Mouse (Mus musculus) liver, embryonic 14.5 days (tissue): ENCODE results near the gene Slc28a1. TPM values are rescaled to one million over a fixed set of nuclear protein-coding genes. Genes with fewer than 3 reads are reported as not detected.
A peak's percentile ranks its signal among the peaks of the same experiment; 100 is the strongest.

Source experiments
- ATAC-seq: fragments of 200-750 bp; cut with Nextera tagmentation; 2 replicates; pipeline ENCODE4 v1.8.0; 2017; ENCODE audit warnings: moderate number of reproducible peaks, mild to moderate bottlenecking, moderate library complexity; ENCODE audit not compliant: insufficient read depth
- DNase-seq, 3 experiments: peaks; one replicate each; pipeline ENCODE4 v3.0.0-alpha.2; 2012 to 2013; ENCODE audit warnings: low read depth in 3 of 3, low spot score in 3 of 3
- H3K27ac ChIP-seq: fragments of 300-500 bp; sonication (generic); 2 replicates; pipeline ENCODE4 v1.5.1; 2014; ENCODE audit warnings: moderate library complexity, mild to moderate bottlenecking, control low read depth, inconsistent platforms
- H3K27me3 ChIP-seq: fragments of 300-500 bp; sonication (generic); 2 replicates; pipeline ENCODE4 v1.6.1; 2014; ENCODE audit warnings: mild to moderate bottlenecking, low read length, moderate library complexity; ENCODE audit not compliant: control insufficient read depth, insufficient read depth
- H3K36me3 ChIP-seq: fragments of 300-500 bp; sonication (generic); replicated peaks from 2 replicates; pipeline ENCODE4 v1.6.1; 2014; ENCODE audit warnings: low read depth; ENCODE audit not compliant: control insufficient read depth, insufficient read depth
- H3K4me1 ChIP-seq, 2 experiments: fragments of 200-500 bp in 1 of 2; fragments of 300-500 bp in 1 of 2; sonication (generic) in 1 of 2; replicated peaks; 2 replicates each; pipeline ENCODE4 v1.6.1; 2012 to 2014; ENCODE audit warnings: antibody characterized with exemption in 1 of 2, inconsistent platforms in 1 of 2, low read length in 1 of 2; ENCODE audit not compliant: control insufficient read depth in 2 of 2, insufficient read depth in 2 of 2
- H3K4me2 ChIP-seq: fragments of 300-500 bp; sonication (generic); 2 replicates; pipeline ENCODE4 v1.6.1; 2014; ENCODE audit warnings: low read depth, mild to moderate bottlenecking, control low read depth, moderate library complexity
- H3K4me3 ChIP-seq, 2 experiments: fragments of 200-500 bp in 1 of 2; fragments of 300-500 bp in 1 of 2; sonication (generic) in 1 of 2; 2 replicates each; pipeline ENCODE4 v1.5.1; 2012 to 2014; ENCODE audit warnings: low read depth in 2 of 2, low read length in 2 of 2, mild to moderate bottlenecking in 2 of 2, control low read depth in 1 of 2, inconsistent platforms in 1 of 2, moderate library complexity in 1 of 2; ENCODE audit not compliant: insufficient read depth in 1 of 2
- H3K9ac ChIP-seq: fragments of 300-500 bp; sonication (generic); replicated peaks from 2 replicates; pipeline ENCODE4 v1.6.1; 2014; ENCODE audit warnings: mild to moderate bottlenecking, control low read depth, moderate library complexity
- H3K9me3 ChIP-seq: fragments of 300-500 bp; sonication (generic); 2 replicates; pipeline ENCODE4 v1.6.1; 2016; ENCODE audit warnings: low read length, mixed read lengths; ENCODE audit not compliant: control insufficient read depth
- CTCF ChIP-seq: IDR thresholded peaks from 2 replicates; pipeline ENCODE4 v1.5.1; 2016; ENCODE audit warnings: antibody characterized with exemption, low read depth, control low read depth
- EP300 ChIP-seq: IDR thresholded peaks from 2 replicates; pipeline ENCODE4 v1.6.1; 2016; ENCODE audit warnings: antibody characterized with exemption, low read depth
- WGBS: fragments of 180-500 bp; shearing (Covaris S2); extraction: QIAGEN DNeasy Blood & Tissue Kit; methylation state at CpG from one replicate; pipeline ENCODE4 v1.1.7; 2014; ENCODE audit not compliant: insufficient replicate concordance; 5-methylcytosine and 5-hydroxymethylcytosine counted together
- polyA plus RNA-seq, 2 experiments: library from polyadenylated mRNA; depleted of rRNA in 1 of 2; stranded (reverse) in 1 of 2; unstranded in 1 of 2; fragments of >200 nt; fragmentation: Nextera tagmentation in 1 of 2; extraction: Ambion mirVana in 1 of 2; gene quantifications; 2 replicates each; pipeline versions ENCODE4 v1.2.1 to v1.2.3; 2012 to 2014

Slc28a1 gene
- polyA plus RNA-seq, 2 experiments, result 0.50 to 0.54 TPM

DNA sequence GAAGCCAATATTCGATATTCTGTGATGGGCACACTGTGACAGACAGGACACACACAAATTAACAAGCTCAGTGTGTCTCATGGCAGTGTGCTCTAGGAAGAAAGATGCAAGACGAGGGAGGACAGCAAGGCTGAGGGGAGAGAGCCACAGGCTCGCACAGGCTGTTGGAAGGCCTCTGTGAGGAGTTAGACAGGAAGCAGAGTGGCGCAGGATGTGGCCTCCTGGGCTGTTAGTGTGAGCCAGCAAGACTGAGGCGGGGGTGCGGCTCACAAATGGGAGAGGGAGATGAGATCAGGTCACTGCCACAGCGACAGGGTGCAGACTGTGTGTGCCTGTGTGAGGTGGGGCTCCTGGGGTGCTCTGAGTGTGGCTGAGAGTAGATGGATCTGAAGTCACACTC lies 39.3 kb upstream of the Slc28a1 start:
- ATAC-seq, result peak; percentile 35; the same call in 1 of the 2 replicates
- no peak overlapping the region for H3K4me2 ChIP-seq
- H3K4me1 ChIP-seq, result peaks cover 0 to 12% of the 10 kb centered on the region in 2 experiments; a peak in 2 of 4 replicates
- 13% methylated on average over 7 of the region's 7 CpGs for WGBS
- no peak for TF ChIP-seq CTCF
- TF ChIP-seq EP300, result no peak
- DNase-seq, result no peak
- H3K27ac ChIP-seq, result no peak overlapping the region
- no peak overlapping the region for H3K4me3 ChIP-seq
- no peaks in the 10 kb centered on the region for H3K36me3 ChIP-seq
- H3K9ac ChIP-seq, result no peak overlapping the region
- no peaks in the 10 kb centered on the region for H3K27me3 ChIP-seq
- H3K9me3 ChIP-seq, result no peaks in the 10 kb centered on the region

DNA sequence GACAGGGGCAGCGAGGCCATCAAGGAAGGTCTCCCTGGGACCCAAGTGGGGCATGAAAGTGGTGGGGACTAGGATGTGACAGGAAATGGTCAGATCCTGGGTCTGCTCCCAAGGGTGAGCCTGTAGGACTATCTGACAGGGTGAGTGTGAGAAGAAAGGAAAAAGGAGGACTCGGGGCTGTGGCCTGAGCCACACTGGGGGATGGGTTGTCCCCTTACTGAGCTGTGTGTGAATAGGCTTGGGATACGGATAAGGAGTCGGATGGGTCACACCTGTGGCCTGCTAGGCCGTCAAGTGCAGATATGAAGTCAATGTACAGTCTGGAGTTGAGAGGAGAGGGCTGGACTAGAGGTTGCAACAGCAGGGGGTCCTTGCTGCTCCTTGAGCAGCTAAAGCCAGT lies 38.9 kb upstream of the Slc28a1 start:
- Histone ChIP-seq H3K4me3 (no peak overlapping the region), H3K9ac (no peak overlapping the region), H3K36me3 (no peaks in the 10 kb centered on the region), H3K27ac (no peak overlapping the region), H3K4me1 (peaks cover 0 to 12% of the 10 kb centered on the region in 2 experiments; a peak in 2 of 4 replicates), H3K4me2 (no peak overlapping the region), H3K9me3 (no peaks in the 10 kb centered on the region), H3K27me3 (no peaks in the 10 kb centered on the region)
- ATAC-seq (no peak), DNase-seq (no peak)
- no peak for TF ChIP-seq CTCF
- no peak for TF ChIP-seq EP300
- 60% methylated on average over 5 of the region's 5 CpGs for WGBS

DNA sequence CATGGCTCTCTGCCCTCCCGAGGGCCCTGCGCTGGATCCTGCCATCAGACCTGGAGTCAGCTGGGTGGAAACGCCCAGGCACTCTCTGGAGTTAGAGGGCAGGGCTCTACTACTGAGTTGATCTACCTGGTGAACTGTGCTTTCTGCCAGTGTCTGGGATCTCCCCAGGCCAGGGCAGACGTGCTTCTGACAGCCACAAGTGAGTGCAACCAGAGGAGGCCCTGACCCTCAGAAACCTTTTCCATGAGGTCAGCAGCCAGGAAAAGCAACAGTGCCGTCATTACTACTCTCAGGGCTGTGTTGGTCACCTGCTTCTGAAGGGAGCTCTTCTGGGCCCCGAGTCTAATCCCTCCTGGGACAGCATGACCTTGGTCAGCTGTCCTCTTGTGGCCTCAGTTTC lies 37.6 kb upstream of the Slc28a1 start:
- H3K36me3 ChIP-seq, result no peaks in the 10 kb centered on the region
- no peak overlapping the region for H3K4me2 ChIP-seq
- TF ChIP-seq CTCF (no peak), EP300 (no peak)
- no peak overlapping the region for H3K9ac ChIP-seq
- no peak overlapping the region for H3K27ac ChIP-seq
- H3K27me3 ChIP-seq, result no peaks in the 10 kb centered on the region
- DNase-seq (no peak), ATAC-seq (no peak)
- peaks cover 0 to 12% of the 10 kb centered on the region in 2 experiments; a peak in 2 of 4 replicates for H3K4me1 ChIP-seq
- no peak overlapping the region for H3K4me3 ChIP-seq
- H3K9me3 ChIP-seq, result no peaks in the 10 kb centered on the region
- WGBS, result 65% methylated on average over 6 of the region's 6 CpGs

DNA sequence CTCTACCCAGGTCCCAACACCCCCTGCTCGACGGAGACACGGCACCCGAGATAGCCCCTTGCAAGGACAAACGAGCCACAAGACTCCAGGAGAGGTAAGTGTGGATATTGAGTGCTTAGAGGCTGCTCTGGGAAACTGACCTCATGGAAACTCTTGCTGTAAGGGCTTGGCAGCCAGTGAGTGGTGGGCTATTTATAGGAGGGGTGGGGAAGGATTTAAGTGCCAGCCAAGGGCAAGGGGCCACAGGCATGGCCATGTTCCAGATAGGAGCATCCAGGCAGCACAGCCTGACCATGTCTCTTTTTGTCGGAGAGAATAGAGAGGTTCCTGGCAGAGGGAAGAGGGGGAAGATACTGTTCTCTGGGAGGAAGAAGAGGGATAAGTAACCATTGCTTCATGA lies 35.9 kb upstream of the Slc28a1 start:
- Histone ChIP-seq H3K9ac (no peak overlapping the region), H3K36me3 (no peaks in the 10 kb centered on the region), H3K27me3 (no peaks in the 10 kb centered on the region), H3K9me3 (no peaks in the 10 kb centered on the region), H3K4me2 (no peak overlapping the region), H3K4me1 (peaks cover 0 to 12% of the 10 kb centered on the region in 2 experiments; a peak in 2 of 4 replicates), H3K27ac (no peak overlapping the region), H3K4me3 (no peak overlapping the region)
- 69% methylated on average over 6 of the region's 6 CpGs for WGBS
- TF ChIP-seq CTCF, result no peak
- TF ChIP-seq EP300, result no peak
- no peak for ATAC-seq
- no peak for DNase-seq

DNA sequence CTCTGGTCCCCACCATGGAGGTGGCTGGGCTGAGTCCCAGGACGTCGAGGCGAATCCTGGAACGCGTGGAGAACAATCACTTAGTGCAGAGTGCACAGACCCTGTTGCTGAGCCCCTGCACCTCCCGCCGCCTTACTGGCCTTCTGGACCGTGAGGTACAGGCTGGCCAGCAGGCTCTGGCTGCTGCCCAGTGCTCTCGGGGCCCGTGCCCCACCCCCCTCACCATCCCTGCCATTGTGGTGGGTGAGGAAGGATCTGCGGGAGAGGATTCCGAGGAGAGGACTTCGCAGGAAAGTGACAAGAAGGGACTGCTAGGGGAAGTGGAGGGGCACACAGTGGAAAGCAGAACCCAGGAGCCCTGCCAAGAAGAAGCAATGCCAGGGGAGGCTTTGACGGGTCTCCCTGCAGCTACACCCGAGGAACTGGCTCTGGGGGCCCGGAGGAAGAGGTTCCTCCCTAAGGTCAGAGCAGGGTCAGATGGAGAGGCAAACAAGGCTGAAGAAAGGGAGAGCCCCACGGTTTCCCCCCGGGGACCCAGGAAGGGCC lies 21.1 kb upstream of the Slc28a1 start:
- no peaks in the 10 kb centered on the region for H3K4me1 ChIP-seq
- DNase-seq, result no peak
- no peak overlapping the region for H3K9ac ChIP-seq
- H3K4me3 ChIP-seq, result no peak overlapping the region
- H3K9me3 ChIP-seq, result no peaks in the 10 kb centered on the region
- TF ChIP-seq CTCF (no peak), EP300 (no peak)
- no peak for ATAC-seq
- H3K27ac ChIP-seq, result no peak overlapping the region
- H3K36me3 ChIP-seq, result no peaks in the 10 kb centered on the region
- no peak overlapping the region for H3K4me2 ChIP-seq
- WGBS, result 56% methylated on average over 18 of the region's 18 CpGs
- no peaks in the 10 kb centered on the region for H3K27me3 ChIP-seq
